Mouse (Mus musculus): ENCODE results near the gene Tmem132b.
A peak's percentile ranks its signal among the peaks of the same experiment; 100 is the strongest.

The Tmem132b gene

DNA sequence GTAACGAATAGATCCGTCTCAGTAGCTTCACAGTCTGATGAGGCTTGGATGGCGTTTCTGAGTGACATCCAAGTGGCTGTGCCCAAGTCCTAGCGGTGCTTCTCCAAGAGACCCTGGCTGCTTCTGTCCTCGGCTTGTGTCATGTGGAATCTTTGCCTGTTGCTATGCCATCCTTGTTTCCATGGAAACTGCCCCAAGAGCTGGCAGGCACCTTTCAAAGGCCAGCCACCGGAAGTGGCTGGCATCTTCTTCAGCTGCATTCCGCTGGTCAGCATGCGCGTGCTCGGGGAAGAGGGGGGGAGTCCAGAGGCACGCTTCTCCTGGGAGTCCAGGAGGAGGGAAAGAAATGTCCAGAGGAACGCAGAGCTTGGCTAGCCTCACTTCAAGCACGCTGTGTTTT lies 144.0 kb downstream of the Tmem132b start:
- DNase-seq (ENCODE audit: low read depth, low spot score), result peak; percentile 3

GRCm38 (mm10) chr5:125676025-125676623 lies 144.6 kb downstream of the Tmem132b start:
- no peak for DNase-seq (ENCODE audit: low read depth, low spot score)

- no peak for DNase-seq (ENCODE audit: low read depth, low spot score)
These were observed 149.3 kb downstream of the Tmem132b start for GRCm38 (mm10) chr5:125680889-125681288.

GRCm38 (mm10) chr5:125683491-125683890 lies 151.9 kb downstream of the Tmem132b start:
- DNase-seq (ENCODE audit: low read depth, low spot score), result no peak

DNA sequence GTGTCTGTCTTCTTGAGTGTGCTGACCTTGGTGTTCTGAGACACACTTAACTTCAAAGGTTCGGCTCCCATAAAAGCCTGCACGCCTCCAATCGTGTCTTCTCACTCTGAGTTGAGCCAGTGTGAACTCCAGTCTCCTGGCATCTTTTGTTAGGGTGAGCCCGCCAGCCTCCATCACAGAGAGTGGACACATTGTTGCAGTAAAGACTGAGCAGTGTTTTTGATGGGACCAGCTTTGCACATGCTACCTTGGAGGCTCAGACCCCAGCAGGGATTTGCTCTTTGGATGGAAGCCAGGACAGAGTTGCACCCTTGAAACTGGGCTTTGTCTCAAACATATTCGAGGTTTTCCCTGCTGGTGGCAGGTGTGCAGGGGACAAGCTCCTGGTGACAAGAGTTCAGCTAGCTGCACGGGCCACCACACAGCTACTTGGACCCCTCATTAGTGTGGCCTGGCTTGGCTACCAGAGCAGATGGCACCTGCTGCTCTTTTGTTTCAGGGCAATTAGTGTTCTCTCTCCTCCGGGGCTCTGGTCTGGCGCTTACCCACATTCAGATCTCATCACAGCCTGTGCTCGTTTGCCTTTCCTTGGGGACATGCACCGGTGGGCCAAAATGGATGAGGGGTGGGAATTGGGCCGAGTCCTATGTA lies 154.2 kb downstream of the Tmem132b start:
- no peak for DNase-seq (ENCODE audit: low read depth, low spot score)

GRCm38 (mm10) chr5:125692538-125692937 lies 161.0 kb downstream of the Tmem132b start:
- DNase-seq (ENCODE audit: low read depth, low spot score), result no peak

GRCm38 (mm10) chr5:125699395-125699794 lies 167.8 kb downstream of the Tmem132b start:
- DNase-seq (ENCODE audit: low read depth, low spot score), result no peak

GRCm38 (mm10) chr5:125700234-125700633 lies 168.7 kb downstream of the Tmem132b start:
- no peak for DNase-seq (ENCODE audit: low read depth, low spot score)

DNA sequence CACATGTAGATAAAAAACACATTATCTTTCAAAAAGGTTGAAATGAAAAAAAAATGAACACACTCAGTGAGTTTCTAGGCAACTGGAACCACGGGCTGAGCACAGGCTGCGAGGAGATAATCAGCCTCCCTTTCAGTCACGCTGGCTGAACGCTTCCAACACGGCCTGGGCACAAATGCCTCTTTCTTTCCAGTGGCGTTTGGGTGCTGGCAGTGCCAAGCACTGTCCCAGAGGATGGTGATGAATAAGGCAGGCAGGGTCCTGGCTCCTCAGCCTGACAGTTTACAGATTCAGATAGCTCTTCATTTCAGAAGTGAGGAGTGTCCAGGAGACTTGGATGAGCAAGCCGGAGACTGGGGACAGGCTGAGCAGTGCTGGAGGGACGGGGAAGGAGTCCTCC lies 173.8 kb downstream of the Tmem132b start:
- DNase-seq (ENCODE audit: low read depth, low spot score), result no peak

DNA sequence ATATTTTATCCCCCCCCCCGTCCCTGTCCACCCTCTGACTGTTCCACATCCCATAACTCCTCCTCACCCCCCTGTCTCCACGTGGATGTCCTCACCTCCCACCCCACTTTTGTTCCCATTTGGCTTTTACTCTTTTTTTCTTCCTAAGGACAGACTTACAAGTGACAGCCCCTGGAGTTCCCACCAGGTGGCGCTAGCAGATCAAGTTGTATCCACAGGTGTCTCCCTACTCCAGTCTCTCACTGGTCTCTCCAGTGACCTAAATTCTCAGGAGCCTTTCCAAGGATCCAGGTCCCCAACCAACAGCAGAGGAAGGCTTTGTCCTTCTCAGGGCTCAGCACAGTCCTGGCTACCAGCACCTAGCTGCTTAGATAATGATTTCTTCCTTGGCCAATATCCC lies 177.6 kb downstream of the Tmem132b start:
- peak; percentile 61 for DNase-seq (ENCODE audit: low read depth, low spot score)

- no peak for DNase-seq (ENCODE audit: low read depth, low spot score)
These were observed 195.2 kb downstream of the Tmem132b start for GRCm38 (mm10) chr5:125726815-125727214.

- no peak for DNase-seq (ENCODE audit: low read depth, low spot score)
These were observed 195.9 kb downstream of the Tmem132b start for GRCm38 (mm10) chr5:125727436-125727835.

DNA sequence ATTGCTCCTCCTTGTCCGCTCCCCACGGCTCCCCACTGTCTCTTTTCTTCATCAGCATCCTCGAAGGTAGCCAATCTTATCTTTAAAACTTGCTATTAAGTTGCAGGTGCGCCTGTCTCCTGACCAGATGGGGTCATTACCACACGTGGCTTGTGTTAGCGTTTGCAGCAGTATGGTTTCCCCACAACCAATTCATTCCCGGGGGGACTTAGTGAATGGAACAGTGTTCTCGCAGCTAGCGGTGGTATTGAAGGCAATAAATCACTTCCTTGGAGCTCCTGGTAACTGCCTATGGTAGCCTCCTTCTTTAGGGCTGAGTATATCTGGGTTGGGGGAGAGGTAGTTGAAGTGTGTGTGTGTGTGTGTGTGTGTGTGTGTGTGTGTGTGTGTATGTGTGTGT lies 196.4 kb downstream of the Tmem132b start:
- peak; percentile 57 for DNase-seq (ENCODE audit: low read depth, low spot score)

- DNase-seq (ENCODE audit: low read depth, low spot score), result no peak
These were observed 196.9 kb downstream of the Tmem132b start for GRCm38 (mm10) chr5:125728521-125728920.

- DNase-seq (ENCODE audit: low read depth, low spot score), result no peak
These were observed 202.2 kb downstream of the Tmem132b start for GRCm38 (mm10) chr5:125733806-125734205.

DNA sequence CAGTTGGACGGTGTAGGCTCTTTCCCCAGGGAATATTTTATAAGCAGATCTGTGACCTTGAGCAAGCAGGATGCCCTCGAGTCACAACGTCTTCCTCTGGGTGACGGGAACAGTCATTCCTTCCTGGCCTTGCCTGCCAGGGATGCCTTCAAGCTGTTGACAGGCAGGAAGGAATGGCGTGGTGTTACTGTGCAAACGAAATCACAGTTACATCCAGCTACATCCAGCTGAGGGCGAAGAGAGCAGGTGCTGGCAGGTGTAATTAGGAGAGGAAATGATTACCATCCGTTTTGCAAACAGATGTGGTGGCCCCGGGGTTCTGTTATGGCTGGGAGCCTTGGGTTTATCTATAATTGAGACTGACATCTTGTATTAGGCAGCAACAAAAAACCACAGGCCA lies 205.5 kb downstream of the Tmem132b start:
- DNase-seq (ENCODE audit: low read depth, low spot score), result no peak

- no peak for DNase-seq (ENCODE audit: low read depth, low spot score)
These were observed 211.9 kb downstream of the Tmem132b start for GRCm38 (mm10) chr5:125743503-125743902.

GRCm38 (mm10) chr5:125745727-125746126 lies 214.2 kb downstream of the Tmem132b start:
- no peak for DNase-seq (ENCODE audit: low read depth, low spot score)

GRCm38 (mm10) chr5:125751481-125751880 lies 219.9 kb downstream of the Tmem132b start:
- DNase-seq (ENCODE audit: low read depth, low spot score), result no peak

- no peak for DNase-seq (ENCODE audit: low read depth, low spot score)
These were observed 221.0 kb downstream of the Tmem132b start for GRCm38 (mm10) chr5:125752546-125752945.

- no peak for DNase-seq (ENCODE audit: low read depth, low spot score)
These were observed 225.5 kb downstream of the Tmem132b start for GRCm38 (mm10) chr5:125756987-125757530.

GRCm38 (mm10) chr5:125758506-125758905 lies 226.9 kb downstream of the Tmem132b start:
- DNase-seq (ENCODE audit: low read depth, low spot score), result no peak

DNA sequence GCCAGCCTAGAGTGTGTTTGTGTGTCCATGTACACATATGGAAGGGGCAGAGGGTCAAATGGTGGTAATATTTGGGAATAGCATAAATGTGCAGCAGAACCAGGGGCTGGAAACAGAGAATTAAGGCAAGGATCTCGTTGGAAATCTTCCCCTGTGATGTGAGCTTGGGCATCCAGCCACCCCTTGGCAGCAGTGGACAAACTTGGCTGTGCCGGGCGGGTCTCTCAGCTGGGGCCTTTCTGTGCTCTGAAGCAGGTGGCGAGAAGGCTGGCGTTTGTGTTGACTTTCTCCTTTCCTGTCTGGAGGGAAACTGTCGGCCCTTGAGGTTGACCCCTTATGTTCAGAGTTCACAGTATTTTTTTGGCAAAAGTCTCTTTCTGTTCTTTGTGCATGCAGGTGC lies 235.4 kb downstream of the Tmem132b start:
- no peak for DNase-seq (ENCODE audit: low read depth, low spot score)
